Comparison of ENCODE assay signal across 8 mouse cellular contexts in the genomic region with DNA sequence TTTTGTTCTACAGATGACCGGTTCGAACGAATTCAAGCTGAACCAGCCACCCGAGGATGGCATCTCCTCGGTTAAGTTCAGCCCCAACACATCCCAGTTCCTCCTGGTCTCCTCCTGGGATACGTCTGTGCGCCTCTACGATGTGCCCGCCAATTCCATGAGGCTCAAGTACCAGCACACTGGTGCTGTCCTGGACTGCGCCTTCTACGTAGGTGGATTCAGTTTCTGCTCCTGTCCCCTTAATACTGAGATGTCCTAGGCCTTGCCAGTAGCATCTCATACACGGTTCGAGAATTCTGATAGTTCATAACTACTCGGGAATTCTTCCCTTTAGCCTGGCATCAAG. TPM values are rescaled to one million over a fixed set of nuclear protein-coding genes. Genes with fewer than 3 reads are reported as not detected.
DNase-seq lines count a peak whose midpoint lies in the region; ATAC-seq and TF ChIP-seq lines count a peak whose summit lies in the region.

No protein-coding gene starts in this region.

- peak overlapping the region; percentile 77 for H3K27ac ChIP-seq in kidney, embryonic 14.5 days (ENCODE audit: low read depth, low read length)
- H3K27ac ChIP-seq in bone marrow macrophage, adult 2 months (ENCODE audit: insufficient read depth, low read depth, low read length): peak overlapping the region; percentile 83
- peak overlapping the region; percentile 93 for H3K27ac ChIP-seq in hindbrain, embryonic 15.5 days (replicated peaks)
- H3K27ac ChIP-seq in midbrain, embryonic 15.5 days: peak overlapping the region; percentile 95

- under 1% methylated on average over 14 of the region's 14 CpGs for WGBS in kidney, embryonic 14.5 days
- 2% methylated on average over 14 of the region's 14 CpGs for WGBS in hindbrain, embryonic 15.5 days
- under 1% methylated on average over 14 of the region's 14 CpGs for WGBS in midbrain, embryonic 15.5 days

- peaks cover 43% of the 10 kb centered on the region for H3K36me3 ChIP-seq in kidney, embryonic 14.5 days (ENCODE audit: control insufficient read depth, insufficient read depth, low read length)
- peaks cover 16% of the 10 kb centered on the region for H3K36me3 ChIP-seq in hindbrain, embryonic 15.5 days
- H3K36me3 ChIP-seq in midbrain, embryonic 15.5 days (replicated peaks): peaks cover 6% of the 10 kb centered on the region; the same call in 1 of the 2 replicates

- TF ChIP-seq CTCF in bone marrow macrophage, adult 2 months (IDR thresholded peaks at IDR 0.05; ENCODE audit: low read depth, low read length): no peak

- H3K4me3 ChIP-seq in kidney, embryonic 14.5 days (ENCODE audit: low read length): peak overlapping the region; percentile 88
- peak overlapping the region; percentile 73 for H3K4me3 ChIP-seq in bone marrow macrophage, adult 2 months (ENCODE audit: insufficient read depth, low read length)
- H3K4me3 ChIP-seq in hindbrain, embryonic 15.5 days: peak overlapping the region; percentile 72
- peak overlapping the region; percentile 79 for H3K4me3 ChIP-seq in midbrain, embryonic 15.5 days

- peaks cover 36% of the 10 kb centered on the region for H3K27me3 ChIP-seq in kidney, embryonic 14.5 days (ENCODE audit: control insufficient read depth, insufficient read depth, low read length)
- H3K27me3 ChIP-seq in hindbrain, embryonic 15.5 days: peaks cover 29% of the 10 kb centered on the region
- H3K27me3 ChIP-seq in midbrain, embryonic 15.5 days (replicated peaks): peaks cover 34% of the 10 kb centered on the region

- H3K4me1 ChIP-seq in kidney, embryonic 14.5 days (ENCODE audit: control insufficient read depth, insufficient read depth, low read length): peaks cover 11% of the 10 kb centered on the region; the same call in 1 of the 2 replicates
- peaks cover 3% of the 10 kb centered on the region for H3K4me1 ChIP-seq in bone marrow macrophage, adult 2 months (ENCODE audit: control insufficient read depth, insufficient read depth, low read length)
- peaks cover 16% of the 10 kb centered on the region for H3K4me1 ChIP-seq in hindbrain, embryonic 15.5 days (replicated peaks)
- H3K4me1 ChIP-seq in midbrain, embryonic 15.5 days: peaks cover 19% of the 10 kb centered on the region

- no peaks in the 10 kb centered on the region for H3K9me3 ChIP-seq in kidney, embryonic 14.5 days (ENCODE audit: control insufficient read depth, low read length)
- no peaks in the 10 kb centered on the region for H3K9me3 ChIP-seq in hindbrain, embryonic 15.5 days
- no peaks in the 10 kb centered on the region for H3K9me3 ChIP-seq in midbrain, embryonic 15.5 days

- peak; percentile 55; the same call in 1 of the 2 replicates for ATAC-seq in kidney, embryonic 14.5 days (ENCODE audit: low FRiP score, low TSS enrichment)
- ATAC-seq in hindbrain, embryonic 15.5 days (ENCODE audit: low FRiP score, low read depth): peak; percentile 65; the same call in 1 of the 2 replicates
- ATAC-seq in midbrain, embryonic 15.5 days (replicated peaks): peak; percentile 69

- H3K9ac ChIP-seq in kidney, embryonic 14.5 days (ENCODE audit: low read depth, low read length): peak overlapping the region; percentile 91
- peak overlapping the region; percentile 68 for H3K9ac ChIP-seq in hindbrain, embryonic 15.5 days
- peak overlapping the region; percentile 84 for H3K9ac ChIP-seq in midbrain, embryonic 15.5 days

- no peak for TF ChIP-seq POLR2A in bone marrow macrophage, adult 2 months (IDR thresholded peaks at IDR 0.05; ENCODE audit: borderline replicate concordance, low read depth, low read length)

- H3K4me2 ChIP-seq in kidney, embryonic 14.5 days (replicated peaks; ENCODE audit: low read depth, low read length): peak overlapping the region; percentile 70
- H3K4me2 ChIP-seq in hindbrain, embryonic 15.5 days: peak overlapping the region; percentile 70
- peak overlapping the region; percentile 85 for H3K4me2 ChIP-seq in midbrain, embryonic 15.5 days

- no peak for DNase-seq in kidney, adult 9 months
- no peak for DNase-seq in spleen, postnatal 10 days (ENCODE audit: low spot score in 2 of 2)
- DNase-seq in embryo, embryonic 9.5 days (ENCODE audit: extremely low spot score): no peak
- no peak for DNase-seq in gastrocnemius, adult 8-10 months (ENCODE audit: low spot score in 2 of 2)

RNA-seq across cellular contexts. Expression of a gene that starts 0.6 kb away (rescaled TPM):
- polyA plus RNA-seq in kidney, embryonic 14.5 days (2014; fragmentation: Nextera tagmentation; extraction: Ambion mirVana): 241 and 263 TPM in 2 replicates
- polyA plus RNA-seq in bone marrow macrophage, adult 2 months (2012; ENCODE audit: insufficient read depth, insufficient read length, missing spikeins): 80.4 and 88.3 TPM in 2 replicates
- polyA plus RNA-seq in hindbrain, embryonic 15.5 days (2015; fragmentation: Nextera tagmentation; extraction: Ambion mirVana): 158 and 164 TPM in 2 replicates
- 165 and 166 TPM in 2 replicates for polyA plus RNA-seq in midbrain, embryonic 15.5 days (2015; fragmentation: Nextera tagmentation; extraction: Ambion mirVana)
- 10 to 100 TPM; 30.5 to 36.3 (median 32.4) TPM for total RNA-seq in gastrocnemius, adult 8-10 months (2022)

RNA-seq across cellular contexts. Expression of a gene that starts 12.1 kb away (rescaled TPM):
- polyA plus RNA-seq in kidney, embryonic 14.5 days (2014; fragmentation: Nextera tagmentation; extraction: Ambion mirVana): not detected in 2 replicates
- not detected in 2 replicates for polyA plus RNA-seq in bone marrow macrophage, adult 2 months (2012; ENCODE audit: insufficient read depth, insufficient read length, missing spikeins)
- 1.3 and 1.4 TPM in 2 replicates for polyA plus RNA-seq in hindbrain, embryonic 15.5 days (2015; fragmentation: Nextera tagmentation; extraction: Ambion mirVana)
- 0.34 and 1.1 TPM in 2 replicates for polyA plus RNA-seq in midbrain, embryonic 15.5 days (2015; fragmentation: Nextera tagmentation; extraction: Ambion mirVana)
- not detected for total RNA-seq in gastrocnemius, adult 8-10 months (2022)

RNA-seq across cellular contexts. Expression of a gene that starts 18.0 kb away (rescaled TPM):
- not detected in 2 replicates for polyA plus RNA-seq in kidney, embryonic 14.5 days (2014; fragmentation: Nextera tagmentation; extraction: Ambion mirVana)
- polyA plus RNA-seq in bone marrow macrophage, adult 2 months (2012; ENCODE audit: insufficient read depth, insufficient read length, missing spikeins): not detected in 2 replicates
- 0.60 and 0.93 TPM in 2 replicates for polyA plus RNA-seq in hindbrain, embryonic 15.5 days (2015; fragmentation: Nextera tagmentation; extraction: Ambion mirVana)
- polyA plus RNA-seq in midbrain, embryonic 15.5 days (2015; fragmentation: Nextera tagmentation; extraction: Ambion mirVana): 0.49 and 0.73 TPM in 2 replicates
- not detected for total RNA-seq in gastrocnemius, adult 8-10 months (2022)
